Mouse (Mus musculus): ENCODE results near the gene Nsun2.
"Not testable (repeated sequence)": the region's sequence is repeated elsewhere in the genome, so short reads cannot be mapped to it uniquely, and the experiment has no call there.

Nsun2 gene

GRCm38 (mm10) chr13:69604670-69605069 lies 71.1 kb downstream of the Nsun2 start:
- Histone ChIP-seq H3K36me3 (ENCODE audit: control insufficient read depth, insufficient read depth, low read length, poor library complexity, severe bottlenecking) (no peaks in the 10 kb centered on the region), H3K27me3 (ENCODE audit: control insufficient read depth, insufficient read depth, low read length, poor library complexity, severe bottlenecking) (no peaks in the 10 kb centered on the region)
- no peak for DNase-seq (ENCODE audit: low read depth, low spot score)

DNA sequence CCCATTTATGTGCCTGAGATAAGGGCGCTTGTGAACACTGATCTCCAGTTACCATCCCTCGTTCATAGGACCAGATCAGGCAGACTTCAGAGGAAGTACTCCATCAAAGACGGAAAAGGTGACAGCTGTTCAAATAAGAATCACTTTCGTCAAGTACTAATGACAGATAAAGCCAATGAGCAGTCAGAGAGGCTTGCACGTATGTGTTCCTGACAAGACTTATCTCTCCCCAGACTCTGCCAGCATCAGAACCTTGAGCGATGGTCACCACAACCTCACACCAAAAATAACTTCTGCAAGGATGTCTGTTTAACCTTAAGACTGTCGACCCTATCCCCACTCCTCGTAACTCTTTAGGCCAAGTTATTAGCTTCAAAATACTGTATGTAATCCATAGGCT lies 75.2 kb downstream of the Nsun2 start:
- Histone ChIP-seq H3K27me3 (ENCODE audit: control insufficient read depth, insufficient read depth, low read length, poor library complexity, severe bottlenecking) (no peaks in the 10 kb centered on the region), H3K36me3 (ENCODE audit: control insufficient read depth, insufficient read depth, low read length, poor library complexity, severe bottlenecking) (no peaks in the 10 kb centered on the region; the same call in 1 of the 2 replicates)
- no peak for DNase-seq (ENCODE audit: low read depth, low spot score)

DNA sequence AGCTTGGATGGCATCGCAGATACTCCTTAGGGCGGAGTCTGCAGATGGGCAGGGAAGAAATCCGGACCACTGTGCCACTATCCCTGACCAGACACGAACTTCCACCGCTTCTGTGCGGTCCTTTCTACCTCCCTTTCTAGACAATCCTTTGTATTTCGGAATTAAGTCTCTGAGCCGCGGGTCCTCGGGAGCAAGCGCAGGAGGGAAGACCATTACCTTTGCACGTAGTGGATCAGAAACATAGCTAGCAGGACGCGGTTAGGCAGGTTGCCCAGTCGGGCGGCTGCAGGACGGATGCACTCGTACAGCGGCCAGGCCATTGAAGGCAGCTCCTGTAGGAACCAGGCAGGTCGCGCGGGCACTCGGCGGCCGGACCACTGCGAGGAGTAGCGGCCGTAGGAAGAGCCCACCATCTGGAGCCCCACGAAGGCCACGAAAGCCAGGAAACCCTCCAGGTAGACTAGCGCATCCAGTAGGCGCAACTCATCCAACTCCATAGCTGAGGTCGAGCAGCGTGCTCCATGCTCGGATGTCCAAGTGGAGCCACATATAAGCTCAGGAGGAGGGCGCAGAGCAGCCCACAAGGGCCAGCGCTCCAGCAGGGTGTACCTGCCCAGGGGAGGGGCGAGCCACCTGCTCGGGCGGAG lies 77.3 kb downstream of the Nsun2 start:
- Histone ChIP-seq H3K27me3 (ENCODE audit: control insufficient read depth, insufficient read depth, low read length, poor library complexity, severe bottlenecking) (no peaks in the 10 kb centered on the region), H3K36me3 (ENCODE audit: control insufficient read depth, insufficient read depth, low read length, poor library complexity, severe bottlenecking) (peaks cover 2% of the 10 kb centered on the region; the same call in 1 of the 2 replicates)
- peak; percentile 18 for DNase-seq (ENCODE audit: low read depth, low spot score)

- no peaks in the 10 kb centered on the region for H3K27me3 ChIP-seq (ENCODE audit: control insufficient read depth, insufficient read depth, low read length, poor library complexity, severe bottlenecking)
- H3K36me3 ChIP-seq (ENCODE audit: control insufficient read depth, insufficient read depth, low read length, poor library complexity, severe bottlenecking), result peaks cover 2% of the 10 kb centered on the region; the same call in 1 of the 2 replicates
- DNase-seq (ENCODE audit: low read depth, low spot score), result peak; percentile 100
Observed at GRCm38 (mm10) chr13:69611398-69612174, 78.0 kb downstream of the Nsun2 start, which contains the start of gene Srd5a1. Gene Srd5a1, minus strand, starts transcription at chr13:69611442.

GRCm38 (mm10) chr13:69612175-69612544 lies 78.6 kb downstream of the Nsun2 start:
- Histone ChIP-seq H3K27me3 (ENCODE audit: control insufficient read depth, insufficient read depth, low read length, poor library complexity, severe bottlenecking) (no peaks in the 10 kb centered on the region), H3K36me3 (ENCODE audit: control insufficient read depth, insufficient read depth, low read length, poor library complexity, severe bottlenecking) (peaks cover 4% of the 10 kb centered on the region; the same call in 1 of the 2 replicates)
- no peak for DNase-seq (ENCODE audit: low read depth, low spot score)

GRCm38 (mm10) chr13:69616716-69617115 lies 83.2 kb downstream of the Nsun2 start:
- Histone ChIP-seq H3K36me3 (ENCODE audit: control insufficient read depth, insufficient read depth, low read length, poor library complexity, severe bottlenecking) (peaks cover 15% of the 10 kb centered on the region), H3K27me3 (ENCODE audit: control insufficient read depth, insufficient read depth, low read length, poor library complexity, severe bottlenecking) (no peaks in the 10 kb centered on the region)
- no peak for DNase-seq (ENCODE audit: low read depth, low spot score)

DNA sequence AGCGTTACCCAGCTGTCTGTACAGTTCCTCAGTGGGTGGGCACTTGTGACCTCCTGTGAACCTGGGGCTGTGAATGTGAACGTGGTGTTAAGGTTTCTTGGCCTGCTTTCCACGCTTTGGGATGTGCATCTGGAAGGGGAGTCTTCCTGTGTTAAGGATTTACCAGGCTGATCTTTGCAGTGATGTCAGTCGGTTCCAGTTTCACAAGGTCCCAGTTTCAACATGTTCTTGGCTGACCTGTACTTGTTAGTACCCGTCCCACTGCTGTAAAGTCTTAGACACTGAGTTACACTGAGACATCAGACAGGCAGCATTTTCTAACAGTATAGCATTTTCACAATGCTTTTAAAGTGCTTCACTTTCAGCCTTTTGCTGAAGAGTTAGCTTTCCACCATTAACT lies 90.3 kb downstream of the Nsun2 start:
- Histone ChIP-seq H3K27me3 (ENCODE audit: control insufficient read depth, insufficient read depth, low read length, poor library complexity, severe bottlenecking) (no peaks in the 10 kb centered on the region), H3K36me3 (ENCODE audit: control insufficient read depth, insufficient read depth, low read length, poor library complexity, severe bottlenecking) (peaks cover 19% of the 10 kb centered on the region)
- no peak for DNase-seq (ENCODE audit: low read depth, low spot score)

DNA sequence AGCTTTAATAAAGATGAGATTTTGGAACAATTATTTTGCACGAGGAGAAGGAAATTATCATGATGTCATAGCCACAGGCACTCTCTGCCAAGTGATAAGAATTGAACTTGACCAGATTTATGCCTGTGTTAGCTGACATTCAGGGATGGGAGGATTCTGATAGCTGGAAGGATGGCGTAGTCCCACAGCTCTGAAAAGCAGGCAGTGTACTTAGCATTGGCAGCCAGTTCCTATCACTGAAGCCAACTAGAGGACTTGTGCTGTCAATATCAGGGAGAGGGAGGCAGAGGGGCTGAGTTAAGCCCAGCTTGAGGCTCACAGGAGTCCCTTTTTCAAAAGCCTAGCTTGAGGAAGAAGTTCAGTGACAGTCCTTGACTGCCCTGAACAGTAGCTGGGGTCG lies 91.0 kb downstream of the Nsun2 start:
- Histone ChIP-seq H3K36me3 (ENCODE audit: control insufficient read depth, insufficient read depth, low read length, poor library complexity, severe bottlenecking) (peaks cover 16% of the 10 kb centered on the region), H3K27me3 (ENCODE audit: control insufficient read depth, insufficient read depth, low read length, poor library complexity, severe bottlenecking) (no peaks in the 10 kb centered on the region)
- no peak for DNase-seq (ENCODE audit: low read depth, low spot score)

- Histone ChIP-seq H3K36me3 (ENCODE audit: control insufficient read depth, insufficient read depth, low read length, poor library complexity, severe bottlenecking) (peaks cover 19% of the 10 kb centered on the region), H3K27me3 (ENCODE audit: control insufficient read depth, insufficient read depth, low read length, poor library complexity, severe bottlenecking) (no peaks in the 10 kb centered on the region; the same call in 1 of the 2 replicates)
- no peak for DNase-seq (ENCODE audit: low read depth, low spot score)
Observed at GRCm38 (mm10) chr13:69627941-69628340, 94.4 kb downstream of the Nsun2 start.

DNA sequence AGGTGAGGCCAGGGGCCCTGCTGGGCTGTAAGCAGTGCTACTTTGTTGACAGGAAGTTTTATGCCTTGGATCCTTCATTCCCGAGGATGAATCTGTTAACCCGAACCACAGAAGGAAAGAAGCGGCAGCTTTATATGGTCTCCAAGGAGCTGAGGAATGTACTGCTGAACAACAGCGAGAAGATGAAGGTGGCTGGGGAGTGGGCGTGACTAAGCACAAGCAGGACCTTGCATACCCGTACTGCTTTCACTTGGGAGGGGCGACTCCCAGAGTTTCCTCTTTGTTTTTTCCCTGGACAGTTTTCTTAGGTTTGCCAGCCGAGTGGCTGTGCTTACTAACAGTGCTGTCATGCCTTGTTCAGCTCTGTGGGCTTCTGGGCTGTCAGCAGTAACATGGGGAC lies 97.0 kb downstream of the Nsun2 start:
- no peak for DNase-seq (ENCODE audit: low read depth, low spot score)
- Histone ChIP-seq H3K36me3 (ENCODE audit: control insufficient read depth, insufficient read depth, low read length, poor library complexity, severe bottlenecking) (peaks cover 12% of the 10 kb centered on the region), H3K27me3 (ENCODE audit: control insufficient read depth, insufficient read depth, low read length, poor library complexity, severe bottlenecking) (no peaks in the 10 kb centered on the region; the same call in 1 of the 2 replicates)

GRCm38 (mm10) chr13:69631111-69631510 lies 97.6 kb downstream of the Nsun2 start:
- Histone ChIP-seq H3K36me3 (ENCODE audit: control insufficient read depth, insufficient read depth, low read length, poor library complexity, severe bottlenecking) (peaks cover 11% of the 10 kb centered on the region), H3K27me3 (ENCODE audit: control insufficient read depth, insufficient read depth, low read length, poor library complexity, severe bottlenecking) (no peaks in the 10 kb centered on the region; the same call in 1 of the 2 replicates)
- DNase-seq (ENCODE audit: low read depth, low spot score), result no peak

DNA sequence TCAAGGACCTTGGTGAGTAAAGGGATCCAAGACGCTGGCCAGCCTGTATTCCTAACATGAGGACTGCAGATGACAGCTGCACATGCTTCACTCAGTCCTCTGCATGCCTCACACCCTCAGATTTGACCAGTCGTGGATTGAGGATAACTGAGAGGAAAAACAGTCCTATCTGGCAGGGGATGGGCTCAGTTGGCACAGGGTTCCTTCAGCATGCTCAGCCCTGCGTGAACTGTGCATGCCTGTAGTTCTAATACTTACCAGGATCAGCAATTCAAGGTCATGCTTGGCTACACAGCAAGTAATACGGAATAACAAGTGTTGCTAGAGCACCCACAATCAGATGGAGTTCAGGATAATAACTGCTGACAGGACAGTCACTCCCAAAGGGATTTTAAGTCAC lies 98.1 kb downstream of the Nsun2 start:
- DNase-seq (ENCODE audit: low read depth, low spot score), result no peak
- Histone ChIP-seq H3K36me3 (ENCODE audit: control insufficient read depth, insufficient read depth, low read length, poor library complexity, severe bottlenecking) (peaks cover 13% of the 10 kb centered on the region), H3K27me3 (ENCODE audit: control insufficient read depth, insufficient read depth, low read length, poor library complexity, severe bottlenecking) (no peaks in the 10 kb centered on the region; the same call in 1 of the 2 replicates)

GRCm38 (mm10) chr13:69633551-69633950 lies 100.0 kb downstream of the Nsun2 start:
- H3K27me3 ChIP-seq (ENCODE audit: control insufficient read depth, insufficient read depth, low read length, poor library complexity, severe bottlenecking), result no peaks in the 10 kb centered on the region; the same call in 1 of the 2 replicates
- no peak for DNase-seq (ENCODE audit: low read depth, low spot score)
- H3K36me3 ChIP-seq (ENCODE audit: control insufficient read depth, insufficient read depth, low read length, poor library complexity, severe bottlenecking), result peaks cover 7% of the 10 kb centered on the region

- Histone ChIP-seq H3K36me3 (ENCODE audit: control insufficient read depth, insufficient read depth, low read length, poor library complexity, severe bottlenecking) (peaks cover 7% of the 10 kb centered on the region), H3K27me3 (ENCODE audit: control insufficient read depth, insufficient read depth, low read length, poor library complexity, severe bottlenecking) (no peaks in the 10 kb centered on the region; the same call in 1 of the 2 replicates)
- no peak for DNase-seq (ENCODE audit: low read depth, low spot score)
Observed at GRCm38 (mm10) chr13:69633988-69634387, 100.4 kb downstream of the Nsun2 start.

DNA sequence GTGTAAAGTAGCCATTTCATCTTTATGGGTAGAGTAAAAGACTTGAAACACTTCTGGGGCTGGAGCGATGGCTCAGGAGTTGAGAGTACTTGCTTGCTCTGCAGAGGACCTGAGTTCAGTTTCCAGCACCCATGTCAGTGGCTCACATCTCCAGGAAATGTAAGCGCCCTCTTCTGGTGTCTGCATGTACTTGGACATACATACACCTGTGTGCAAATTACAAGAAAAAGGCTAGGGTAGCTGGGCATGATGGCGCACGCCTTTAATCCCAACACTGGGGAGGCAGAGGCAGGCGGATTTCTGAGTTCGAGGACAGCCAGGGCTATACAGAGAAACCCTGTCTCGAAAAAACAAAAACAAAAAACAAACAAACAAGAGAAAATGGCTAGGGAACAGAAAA lies 102.3 kb downstream of the Nsun2 start:
- H3K36me3 ChIP-seq (ENCODE audit: control insufficient read depth, insufficient read depth, low read length, poor library complexity, severe bottlenecking); H3K27me3 ChIP-seq (ENCODE audit: control insufficient read depth, insufficient read depth, low read length, poor library complexity, severe bottlenecking); DNase-seq (ENCODE audit: low read depth, low spot score): not testable (repeated sequence)
